Mouse (Mus musculus): ENCODE measurements at regions not wholly inside any gene's neighbourhood (a gene's known extent, or its start where the extent isn't known, plus 50 kb on each side); places are given as distances from the start of the nearest gene placed in this dataset.

DNA sequence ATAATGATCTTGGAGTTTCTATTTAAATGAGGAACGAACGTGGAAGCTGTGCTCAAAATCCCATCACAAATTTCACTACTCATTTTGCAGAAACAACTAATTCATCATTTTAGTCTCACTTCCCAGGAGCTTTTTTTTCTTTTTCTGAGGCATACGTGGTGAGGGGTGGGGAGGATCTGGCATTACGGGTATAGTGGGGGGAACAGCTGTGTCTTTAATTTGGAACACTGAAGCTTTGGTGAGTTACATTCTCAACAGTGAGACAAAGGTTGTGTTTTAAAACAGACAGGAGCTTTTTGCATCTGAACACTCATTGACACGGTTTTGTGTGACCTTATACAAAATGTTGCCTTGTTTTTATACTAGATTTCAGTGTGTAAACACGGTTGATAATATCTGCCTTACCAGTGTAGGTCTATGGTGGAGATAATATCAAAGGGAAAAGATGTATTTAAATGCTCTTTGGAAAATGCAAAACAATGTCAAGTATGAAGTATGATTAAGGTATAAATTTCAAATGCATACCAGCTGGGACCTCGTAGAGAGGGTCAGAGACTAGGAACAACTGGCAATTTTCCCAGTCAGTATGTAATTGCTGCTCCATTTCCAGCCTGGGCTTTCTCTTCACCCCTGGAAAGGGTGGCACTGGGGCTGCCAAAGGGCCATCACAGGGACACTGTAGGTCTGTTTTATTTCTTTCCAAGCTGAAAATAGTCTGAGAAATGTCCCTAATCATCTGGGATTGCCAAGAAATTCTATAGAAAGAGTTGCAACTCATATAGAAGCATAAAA, 207.6 kb downstream of the Pla2g4a start:
- Histone ChIP-seq H3K9ac (ENCODE audit: control insufficient read depth, low read depth, low read length, poor library complexity, severe bottlenecking) (no peak overlapping the region), H3K79me2 (ENCODE audit: control insufficient read depth, insufficient read depth, low read length, poor library complexity) (no peaks in the 10 kb centered on the region), H3K36me3 (ENCODE audit: control insufficient read depth in 1 of 2, insufficient read depth in 2 of 2, low read length in 2 of 2) (peaks cover 0 to 4% of the 10 kb centered on the region in 2 experiments; a peak in 1 of 4 replicates), H3K27me3 (ENCODE audit: control insufficient read depth in 1 of 2, insufficient read depth in 2 of 2, low read length in 2 of 2) (no peaks in the 10 kb centered on the region), H3K4me3 (ENCODE audit: control insufficient read depth in 1 of 2, insufficient read depth in 1 of 2, low read depth in 2 of 2, low read length in 2 of 2) (no peak overlapping the region), H3K27ac (ENCODE audit: control insufficient read depth, low read depth, low read length) (no peak overlapping the region), H3K9me3 (replicated peaks; ENCODE audit: insufficient read depth, low read length) (no peaks in the 10 kb centered on the region), H3K4me1 (ENCODE audit: control insufficient read depth in 1 of 2, insufficient read depth in 2 of 2, low read length in 2 of 2) (no peaks in the 10 kb centered on the region; a peak in 1 of 4 replicates)
- no peak for DNase-seq (ENCODE audit: low read depth, low spot score)
- TF ChIP-seq RCOR1 (IDR thresholded peaks at IDR 0.05; ENCODE audit: low read depth, low read length) = no peak
- no peak for TF ChIP-seq RAD21 (IDR thresholded peaks at IDR 0.05; ENCODE audit: low read depth, low read length)
- no peak for TF ChIP-seq KAT2A (conservative IDR thresholded peaks at IDR 0.05; ENCODE audit: low read depth, low read length)
- no peak for TF ChIP-seq SIN3A (IDR thresholded peaks at IDR 0.05; ENCODE audit: low read length)
- TF ChIP-seq CHD1 (IDR thresholded peaks at IDR 0.05; ENCODE audit: low read depth, low read length) = no peak

DNA sequence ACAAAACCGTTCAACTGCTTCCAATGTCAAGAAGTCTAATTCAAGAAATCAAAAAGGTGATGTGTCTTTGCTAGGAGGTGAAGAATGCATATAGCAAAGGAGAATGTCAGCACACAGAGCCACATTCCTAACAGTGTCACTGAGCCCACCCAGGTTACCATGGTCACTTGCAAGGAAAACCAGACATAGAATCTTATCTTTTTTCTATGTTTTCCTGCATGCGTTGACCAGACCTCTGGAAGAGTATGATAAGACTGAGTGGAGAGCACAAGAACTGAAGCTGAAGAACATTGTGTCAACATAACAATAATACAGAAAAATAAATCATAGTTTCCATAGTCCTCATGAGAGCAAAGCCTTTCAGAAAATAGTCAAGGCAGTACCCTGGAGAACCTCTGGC, 211.7 kb downstream of the Pla2g4a start:
- no peaks in the 10 kb centered on the region for H3K9me3 ChIP-seq (replicated peaks; ENCODE audit: insufficient read depth, low read length)
- DNase-seq (ENCODE audit: low read depth, low spot score) = peak; percentile 22
- no peaks in the 10 kb centered on the region for H3K79me2 ChIP-seq (ENCODE audit: control insufficient read depth, insufficient read depth, low read length, poor library complexity)
- no peaks in the 10 kb centered on the region for H3K27me3 ChIP-seq (ENCODE audit: control insufficient read depth in 1 of 2, insufficient read depth in 2 of 2, low read length in 2 of 2)
- TF ChIP-seq TCF12 (IDR thresholded peaks at IDR 0.05; ENCODE audit: low read depth, low read length) (peak; percentile 50), USF1 (IDR thresholded peaks at IDR 0.05; ENCODE audit: low read depth, low read length) (no peak), MAFK (IDR thresholded peaks at IDR 0.05; ENCODE audit: borderline replicate concordance, low read depth, low read length) (no peak), GATA1 (IDR thresholded peaks at IDR 0.05; ENCODE audit: low read depth, low read length) (peak; percentile 39; the same call in 1 of the 2 replicates), EP300 (IDR thresholded peaks at IDR 0.05; ENCODE audit: low read depth in 1 of 2, low read length in 2 of 2) (peak; percentile 49 to 50; a peak in 3 of 4 replicates)
- no peak overlapping the region for H3K4me3 ChIP-seq (ENCODE audit: control insufficient read depth in 1 of 2, insufficient read depth in 1 of 2, low read depth in 2 of 2, low read length in 2 of 2)
- no peaks in the 10 kb centered on the region; a peak in 1 of 4 replicates for H3K4me1 ChIP-seq (ENCODE audit: control insufficient read depth in 1 of 2, insufficient read depth in 2 of 2, low read length in 2 of 2)
- H3K36me3 ChIP-seq (ENCODE audit: control insufficient read depth in 1 of 2, insufficient read depth in 2 of 2, low read length in 2 of 2) = peaks cover 0 to 4% of the 10 kb centered on the region in 2 experiments; a peak in 1 of 4 replicates
- H3K27ac ChIP-seq (ENCODE audit: control insufficient read depth, low read depth, low read length) = no peak overlapping the region
- H3K9ac ChIP-seq (ENCODE audit: control insufficient read depth, low read depth, low read length, poor library complexity, severe bottlenecking) = no peak overlapping the region

DNA sequence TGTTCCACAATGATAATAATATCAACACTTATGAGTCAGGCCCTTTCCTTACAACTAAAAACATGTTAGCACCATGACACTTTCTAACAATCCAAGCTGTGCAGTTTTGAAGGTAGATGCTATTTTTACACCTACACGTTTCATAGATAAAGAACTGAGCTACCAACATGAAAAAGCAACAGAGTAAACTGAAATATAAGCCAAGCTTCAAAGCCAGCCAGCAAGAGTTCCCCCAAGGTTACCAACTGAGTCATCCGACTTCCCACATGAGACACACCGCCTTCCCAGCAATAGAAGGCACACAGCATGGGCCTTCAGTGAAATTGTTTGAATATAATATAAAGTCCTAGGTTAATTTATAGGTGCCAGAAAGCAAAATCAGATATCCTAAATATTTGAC, 222.1 kb downstream of the Pla2g4a start:
- Histone ChIP-seq H3K27me3 (ENCODE audit: control insufficient read depth in 1 of 2, insufficient read depth in 2 of 2, low read length in 2 of 2) (no peaks in the 10 kb centered on the region), H3K9me3 (replicated peaks; ENCODE audit: insufficient read depth, low read length) (no peaks in the 10 kb centered on the region), H3K27ac (ENCODE audit: control insufficient read depth, low read depth, low read length) (no peak overlapping the region), H3K9ac (ENCODE audit: control insufficient read depth, low read depth, low read length, poor library complexity, severe bottlenecking) (no peak overlapping the region), H3K4me1 (ENCODE audit: control insufficient read depth in 1 of 2, insufficient read depth in 2 of 2, low read length in 2 of 2) (no peaks in the 10 kb centered on the region), H3K36me3 (ENCODE audit: control insufficient read depth in 1 of 2, insufficient read depth in 2 of 2, low read length in 2 of 2) (no peaks in the 10 kb centered on the region), H3K79me2 (ENCODE audit: control insufficient read depth, insufficient read depth, low read length, poor library complexity) (no peaks in the 10 kb centered on the region), H3K4me3 (ENCODE audit: control insufficient read depth in 1 of 2, insufficient read depth in 1 of 2, low read depth in 2 of 2, low read length in 2 of 2) (no peak overlapping the region)
- no peak for DNase-seq (ENCODE audit: low read depth, low spot score)
- TF ChIP-seq MAX (IDR thresholded peaks at IDR 0.05; ENCODE audit: low read length) (no peak), MYC (IDR thresholded peaks at IDR 0.05; ENCODE audit: low read depth, low read length) (no peak), POLR2AphosphoS5 (IDR thresholded peaks at IDR 0.05; ENCODE audit: borderline replicate concordance, low read depth, low read length) (no peak), HCFC1 (IDR thresholded peaks at IDR 0.05; ENCODE audit: low read depth, low read length) (no peak), SIN3A (IDR thresholded peaks at IDR 0.05; ENCODE audit: low read length) (no peak), RCOR1 (IDR thresholded peaks at IDR 0.05; ENCODE audit: low read depth, low read length) (no peak), ELF1 (IDR thresholded peaks at IDR 0.05; ENCODE audit: low read depth, low read length) (no peak), NRF1 (IDR thresholded peaks at IDR 0.05; ENCODE audit: insufficient read depth, low read depth, low read length, poor library complexity, severe bottlenecking) (no peak), MAZ (IDR thresholded peaks at IDR 0.05; ENCODE audit: low read depth, low read length) (no peak), SMC3 (IDR thresholded peaks at IDR 0.05; ENCODE audit: low read depth, low read length) (no peak), ZC3H11A (IDR thresholded peaks at IDR 0.05; ENCODE audit: low read depth, low read length) (no peak), UBTF (IDR thresholded peaks at IDR 0.05; ENCODE audit: borderline replicate concordance, insufficient read depth, low read depth, low read length) (no peak), JUND (IDR thresholded peaks at IDR 0.05; ENCODE audit: low read depth, low read length) (no peak), TBP (IDR thresholded peaks at IDR 0.05; ENCODE audit: low read depth, low read length) (no peak)

Measured in MEL (cell line).